Mouse (Mus musculus) MEL (cell line): Measurements from ENCODE around the gene Cep89. TPM values are rescaled to one million over a fixed set of nuclear protein-coding genes. Genes with fewer than 3 reads are reported as not detected.

ENCODE experiments used
- DNase-seq: peaks from one replicate; pipeline ENCODE4 v3.0.0; 2011; ENCODE audit warnings: low read depth, low spot score
- H3K27ac ChIP-seq: 2 replicates; pipeline ENCODE4 v1.5.1; 2012; ENCODE audit warnings: low read depth, mild to moderate bottlenecking, control low read depth, low read length, moderate library complexity; ENCODE audit not compliant: control insufficient read depth
- H3K27me3 ChIP-seq, 2 experiments: fragments of 150-350 bp in 1 of 2; sonication (generic) in 1 of 2; 2 replicates each; pipeline ENCODE4 v1.6.1; 2012; ENCODE audit warnings: low read length in 2 of 2, mild to moderate bottlenecking in 2 of 2, improper control_type of control experiment in 1 of 2, moderate library complexity in 1 of 2; ENCODE audit not compliant: insufficient read depth in 2 of 2, control insufficient read depth in 1 of 2
- H3K36me3 ChIP-seq, 2 experiments: 2 replicates each; pipeline ENCODE4 v1.6.1; 2012 to 2014; ENCODE audit warnings: low read length in 2 of 2, improper control_type of control experiment in 1 of 2, inconsistent platforms in 1 of 2, mild to moderate bottlenecking in 1 of 2; ENCODE audit not compliant: insufficient read depth in 2 of 2, control insufficient read depth in 1 of 2
- H3K4me1 ChIP-seq, 2 experiments: fragments of 150-350 bp in 1 of 2; sonication (generic) in 1 of 2; 2 replicates each; pipeline ENCODE4 v1.6.1; 2012; ENCODE audit warnings: low read length in 2 of 2, improper control_type of control experiment in 1 of 2, mild to moderate bottlenecking in 1 of 2; ENCODE audit not compliant: insufficient read depth in 2 of 2, control insufficient read depth in 1 of 2
- H3K4me3 ChIP-seq, 2 experiments: fragments of 150-350 bp in 1 of 2; sonication (generic) in 1 of 2; 2 replicates each; pipeline ENCODE4 v1.5.1; 2012; ENCODE audit warnings: low read depth in 2 of 2, low read length in 2 of 2, mild to moderate bottlenecking in 2 of 2, moderate library complexity in 2 of 2, control low read depth in 1 of 2, improper control_type of control experiment in 1 of 2; ENCODE audit not compliant: control insufficient read depth in 1 of 2, insufficient read depth in 1 of 2
- H3K79me2 ChIP-seq: 2 replicates; pipeline ENCODE4 v1.6.1; 2012; ENCODE audit warnings: mild to moderate bottlenecking, low read length, moderate library complexity; ENCODE audit not compliant: control insufficient read depth, poor library complexity, insufficient read depth
- H3K9ac ChIP-seq: 2 replicates; pipeline ENCODE4 v1.6.1; 2012; ENCODE audit warnings: low read depth, mild to moderate bottlenecking, control low read depth, low read length, moderate library complexity; ENCODE audit not compliant: control insufficient read depth, poor library complexity, severe bottlenecking
- H3K9me3 ChIP-seq: fragments of 150-350 bp; sonication (generic); replicated peaks from 2 replicates; pipeline ENCODE4 v1.6.1; 2012; ENCODE audit warnings: mild to moderate bottlenecking, low read length, improper control_type of control experiment, moderate library complexity; ENCODE audit not compliant: insufficient read depth
- BHLHE40 ChIP-seq: IDR thresholded peaks from 2 replicates; pipeline ENCODE4 v1.6.1; 2012; ENCODE audit warnings: low read depth, mild to moderate bottlenecking, inconsistent platforms, low read length, improper control_type of control experiment, borderline replicate concordance
- CTCF ChIP-seq, 3 experiments: IDR thresholded peaks in 2 of 3; conservative IDR thresholded peaks in 1 of 3; 2 replicates each; pipeline ENCODE4 v1.5.1; 2011 to 2012; ENCODE audit warnings: low read length in 3 of 3, low read depth in 2 of 3, mild to moderate bottlenecking in 2 of 3, improper control_type of control experiment in 1 of 3, inconsistent platforms in 1 of 3, mixed read lengths in 1 of 3, moderate library complexity in 1 of 3; ENCODE audit not compliant: control insufficient read depth in 1 of 3, insufficient read depth in 1 of 3, poor library complexity in 1 of 3, severe bottlenecking in 1 of 3
- E2F4 ChIP-seq: IDR thresholded peaks from 2 replicates; pipeline ENCODE4 v1.6.1; 2011; ENCODE audit warnings: low read depth, low read length, improper control_type of control experiment, borderline replicate concordance
- ELF1 ChIP-seq: IDR thresholded peaks from 2 replicates; pipeline ENCODE4 v1.6.1; 2014; ENCODE audit warnings: low read depth, mild to moderate bottlenecking, inconsistent platforms, low read length, improper control_type of control experiment, moderate library complexity
- EP300 ChIP-seq, 2 experiments: IDR thresholded peaks; 2 replicates each; pipeline ENCODE4 v1.6.1; 2011; ENCODE audit warnings: improper control_type of control experiment in 2 of 2, low read length in 2 of 2, low read depth in 1 of 2, mild to moderate bottlenecking in 1 of 2
- ETS1 ChIP-seq: IDR thresholded peaks from 2 replicates; pipeline ENCODE4 v1.6.1; 2012; ENCODE audit warnings: low read depth, mild to moderate bottlenecking, inconsistent platforms, low read length, improper control_type of control experiment, moderate library complexity
- JUND ChIP-seq: IDR thresholded peaks from 2 replicates; pipeline ENCODE4 v1.6.1; 2011; ENCODE audit warnings: low read depth, mild to moderate bottlenecking, improper control_type of control experiment, low read length
- KAT2A ChIP-seq: conservative IDR thresholded peaks from 2 replicates; pipeline ENCODE4 v1.6.1; 2012; ENCODE audit warnings: low read depth, low read length, improper control_type of control experiment, inconsistent platforms
- MAX ChIP-seq: IDR thresholded peaks from 2 replicates; pipeline ENCODE4 v1.6.1; 2011; ENCODE audit warnings: low read length, improper control_type of control experiment
- MXI1 ChIP-seq: IDR thresholded peaks from 2 replicates; pipeline ENCODE4 v1.6.1; 2011; ENCODE audit warnings: mild to moderate bottlenecking, low read depth, low read length, improper control_type of control experiment
- MYB ChIP-seq: IDR thresholded peaks from 2 replicates; pipeline ENCODE4 v1.6.1; 2011; ENCODE audit warnings: mild to moderate bottlenecking, low read depth, low read length, improper control_type of control experiment
- MYC ChIP-seq: IDR thresholded peaks from 2 replicates; pipeline ENCODE4 v1.6.1; 2011; ENCODE audit warnings: low read depth, mild to moderate bottlenecking, low read length, improper control_type of control experiment, moderate library complexity
- POLR2A ChIP-seq, 2 experiments: IDR thresholded peaks; 2 replicates each; pipeline ENCODE4 v1.6.1; 2011 to 2012; ENCODE audit warnings: low read length in 2 of 2, mild to moderate bottlenecking in 2 of 2, control low read depth in 1 of 2, improper control_type of control experiment in 1 of 2, low read depth in 1 of 2, moderate library complexity in 1 of 2; ENCODE audit not compliant: control insufficient read depth in 1 of 2, insufficient read depth in 1 of 2, poor library complexity in 1 of 2
- POLR2AphosphoS2 ChIP-seq: IDR thresholded peaks from 2 replicates; pipeline ENCODE4 v1.6.1; 2011; ENCODE audit warnings: low read length, improper control_type of control experiment
- RAD21 ChIP-seq: IDR thresholded peaks from 2 replicates; pipeline ENCODE4 v1.6.1; 2011; ENCODE audit warnings: mild to moderate bottlenecking, low read depth, low read length, improper control_type of control experiment
- SMC3 ChIP-seq: IDR thresholded peaks from 2 replicates; pipeline ENCODE4 v1.6.1; 2011; ENCODE audit warnings: low read depth, low read length, improper control_type of control experiment
- TCF12 ChIP-seq: IDR thresholded peaks from 2 replicates; pipeline ENCODE4 v1.6.1; 2014; ENCODE audit warnings: low read depth, mild to moderate bottlenecking, inconsistent platforms, low read length, improper control_type of control experiment, moderate library complexity
- USF1 ChIP-seq: IDR thresholded peaks from 2 replicates; pipeline ENCODE4 v1.6.1; 2014; ENCODE audit warnings: low read depth, mild to moderate bottlenecking, inconsistent platforms, low read length, improper control_type of control experiment, moderate library complexity
- USF2 ChIP-seq, 2 experiments: IDR thresholded peaks; 2 replicates each; pipeline ENCODE4 v1.6.1; 2011 to 2012; ENCODE audit warnings: improper control_type of control experiment in 2 of 2, low read length in 2 of 2, borderline replicate concordance in 1 of 2, inconsistent platforms in 1 of 2, low read depth in 1 of 2, mild to moderate bottlenecking in 1 of 2; ENCODE audit not compliant: insufficient read depth in 1 of 2
- ZKSCAN1 ChIP-seq: IDR thresholded peaks from 2 replicates; pipeline ENCODE4 v1.6.1; 2012; ENCODE audit warnings: low read depth, mild to moderate bottlenecking, inconsistent platforms, low read length, improper control_type of control experiment, moderate library complexity
- ZMIZ1 ChIP-seq: IDR thresholded peaks from 2 replicates; pipeline ENCODE4 v1.6.1; 2012; ENCODE audit warnings: low read depth, mild to moderate bottlenecking, inconsistent platforms, low read length, improper control_type of control experiment, moderate library complexity
- polyA plus RNA-seq, 2 experiments: library from polyadenylated mRNA; stranded (reverse) in 1 of 2; unstranded in 1 of 2; fragments of >175 nt in 1 of 2; fragments of >200 nt in 1 of 2; gene quantifications; 2 replicates each; pipeline versions ENCODE4 v1.2.1 to v1.2.4; 2012; ENCODE audit warnings: low replicate concordance in 2 of 2, low read depth in 1 of 2; ENCODE audit not compliant: insufficient read length in 2 of 2, insufficient read depth in 1 of 2, missing spikeins in 1 of 2
- total RNA-seq: library from RNA; depleted of rRNA; stranded (reverse); fragments of 300-350 nt; gene quantifications from 2 replicates; pipeline ENCODE4 v1.2.3, GENCODE M21; 2012

Cep89 gene
- total and polyA plus RNA-seq, 3 experiments: 15.8 to 44.5 TPM; not detected in 1

DNA sequence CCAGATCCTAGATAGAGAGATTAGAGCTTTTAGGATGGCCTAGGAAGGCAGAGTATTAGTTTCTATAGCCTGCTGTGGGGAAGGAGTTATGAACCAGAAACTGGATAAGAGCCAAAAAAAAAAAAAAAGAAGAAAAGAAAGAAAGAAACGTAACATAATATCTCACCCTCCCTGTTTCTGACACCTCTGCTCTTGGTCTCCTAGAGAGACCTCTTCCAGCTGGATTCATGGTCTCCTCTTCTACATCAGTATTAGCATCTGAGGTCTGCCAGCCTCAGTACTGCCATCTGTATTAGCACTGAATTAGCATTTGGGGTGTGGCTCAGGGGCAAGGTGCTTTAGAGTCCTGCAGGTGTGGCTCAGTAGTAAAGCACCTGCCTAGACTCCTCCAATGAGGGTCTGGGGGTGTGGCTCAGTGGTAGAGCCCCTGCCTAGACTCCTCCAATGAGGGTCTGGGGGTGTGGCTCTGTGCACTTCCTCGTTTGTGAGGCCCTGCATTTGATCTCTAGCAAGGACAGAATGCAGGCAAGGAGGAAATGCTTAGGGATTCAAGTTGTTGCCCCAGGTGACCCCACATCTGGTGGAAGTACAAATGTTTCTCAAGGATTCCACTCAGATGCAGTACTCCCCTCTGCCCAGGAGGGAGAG lies 14.0 kb upstream of the Cep89 start (continued):
- TF ChIP-seq USF2 (IDR thresholded peaks at IDR 0.05; ENCODE audit: borderline replicate concordance in 1 of 2, insufficient read depth in 1 of 2, low read depth in 1 of 2, low read length in 2 of 2): 0 out of 4 replicates have a peak, but pooled peaks of 1 of the 2 experiments have one; percentile 28
- 0 out of 2 replicates have a peak, but pooled peaks have one; percentile 33 for TF ChIP-seq POLR2AphosphoS2
- TF ChIP-seq ZKSCAN1: no peak
- no peak for TF ChIP-seq BHLHE40
- TF ChIP-seq KAT2A: no peak
- no peak for TF ChIP-seq ETS1
- peak; percentile 81 for TF ChIP-seq USF1
- TF ChIP-seq ELF1: peak; percentile 79; the same call in 1 of the 2 replicates
- peak in 1 of 2 experiments; percentile 62; a peak in 2 of 4 replicates for TF ChIP-seq POLR2A (IDR thresholded peaks at IDR 0.05; ENCODE audit: control insufficient read depth in 1 of 2, insufficient read depth in 1 of 2, low read depth in 1 of 2, low read length in 2 of 2, poor library complexity in 1 of 2)
- TF ChIP-seq ZMIZ1: no peak
- no peak; the same call in 1 of the 2 replicates for TF ChIP-seq TCF12
- no peak for TF ChIP-seq MXI1
- TF ChIP-seq MYC: no peak
- no peak for TF ChIP-seq MAX
- no peak for TF ChIP-seq E2F4

DNA sequence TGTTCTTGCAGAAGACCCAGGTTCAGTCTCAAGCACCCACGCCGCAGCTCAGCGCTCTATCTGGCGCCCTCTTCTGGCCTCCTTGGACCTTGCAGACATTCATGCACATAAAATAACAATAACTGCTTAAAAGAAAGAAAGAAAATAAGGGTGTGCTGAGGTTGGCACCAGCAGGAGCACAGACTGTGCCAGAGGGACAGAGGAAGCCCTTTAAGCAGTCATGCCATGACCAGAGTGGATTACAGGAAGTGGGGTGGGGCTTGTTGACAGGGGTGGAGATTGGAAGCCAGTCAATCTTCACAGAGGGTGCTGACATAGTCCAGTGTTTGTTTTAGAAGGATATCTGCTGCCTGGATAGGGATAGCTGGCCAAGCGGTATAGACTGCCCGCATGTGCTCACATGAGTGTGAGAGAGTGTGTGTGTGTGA lies 10.3 kb upstream of the Cep89 start:
- no peak overlapping the region for H3K9ac ChIP-seq
- peaks cover 5 to 18% of the 10 kb centered on the region in 2 experiments for H3K4me1 ChIP-seq
- no peak overlapping the region for H3K4me3 ChIP-seq
- H3K36me3 ChIP-seq: peaks cover 0 to 7% of the 10 kb centered on the region in 2 experiments; a peak in 2 of 4 replicates
- H3K27me3 ChIP-seq: no peaks in the 10 kb centered on the region
- DNase-seq: peak; percentile 70
- H3K27ac ChIP-seq: no peak overlapping the region
- no peaks in the 10 kb centered on the region for H3K79me2 ChIP-seq
- H3K9me3 ChIP-seq: no peaks in the 10 kb centered on the region
- no peak for TF ChIP-seq MYB
- TF ChIP-seq ELF1: no peak
- peak; percentile 48 for TF ChIP-seq SMC3
- peak; percentile 43 for TF ChIP-seq RAD21
- TF ChIP-seq CTCF (IDR thresholded peaks at IDR 0.05 in 2 of 3, conservative IDR thresholded peaks at IDR 0.05 in 1 of 3; ENCODE audit: control insufficient read depth in 1 of 3, insufficient read depth in 1 of 3, low read depth in 2 of 3, low read length in 3 of 3, poor library complexity in 1 of 3, severe bottlenecking in 1 of 3): peak; percentile 69 to 80 (median 69)
- no peak for TF ChIP-seq JUND
- no peak for TF ChIP-seq EP300 (IDR thresholded peaks at IDR 0.05; ENCODE audit: low read depth in 1 of 2, low read length in 2 of 2)
